Mouse (Mus musculus): ENCODE measurements around the gene Gm20425. TPM values are rescaled to one million over a fixed set of nuclear protein-coding genes. Genes with fewer than 3 reads are reported as not detected.
A peak's percentile ranks its signal among the peaks of the same experiment; 100 is the strongest.
"Not testable (repeated sequence)": the region's sequence is repeated elsewhere in the genome, so short reads cannot be mapped to it uniquely, and the experiment has no call there.

Gm20425 gene
- polyA plus RNA-seq, 1 experiment, result 1.3 TPM

GRCm38 (mm10) chr9:103163806-103164205, 66.3 kb downstream of the Gm20425 start:
- H3K4me3 ChIP-seq (ENCODE audit: low read depth, low read length), result no peak overlapping the region
- H3K27ac ChIP-seq (ENCODE audit: insufficient read depth, low read length), result no peak overlapping the region
- H3K4me1 ChIP-seq (ENCODE audit: control insufficient read depth, insufficient read depth, low read length), result peaks cover 2% of the 10 kb centered on the region
- no peaks in the 10 kb centered on the region for H3K9me3 ChIP-seq (replicated peaks; ENCODE audit: control insufficient read depth, insufficient read depth, low read length, poor library complexity, severe bottlenecking)
- no peak overlapping the region for H3K9ac ChIP-seq (ENCODE audit: low read depth, poor library complexity, severe bottlenecking)
- no peaks in the 10 kb centered on the region for H3K27me3 ChIP-seq (ENCODE audit: control insufficient read depth, insufficient read depth, low read length, poor library complexity, severe bottlenecking)
- no peak for TF ChIP-seq EP300 (IDR thresholded peaks at IDR 0.05; ENCODE audit: insufficient read depth, low read depth, low read length)
- TF ChIP-seq CTCF (IDR thresholded peaks at IDR 0.05; ENCODE audit: low read depth, low read length), result no peak
- TF ChIP-seq POLR2A (IDR thresholded peaks at IDR 0.05; ENCODE audit: insufficient read depth, low read length), result no peak
- H3K36me3 ChIP-seq (ENCODE audit: control insufficient read depth, insufficient read depth, low read length, poor library complexity, severe bottlenecking), result no peaks in the 10 kb centered on the region

- H3K36me3 ChIP-seq (ENCODE audit: control insufficient read depth, insufficient read depth, low read length, poor library complexity, severe bottlenecking); H3K27me3 ChIP-seq (ENCODE audit: control insufficient read depth, insufficient read depth, low read length, poor library complexity, severe bottlenecking); H3K9me3 ChIP-seq (replicated peaks; ENCODE audit: control insufficient read depth, insufficient read depth, low read length, poor library complexity, severe bottlenecking); H3K4me1 ChIP-seq (ENCODE audit: control insufficient read depth, insufficient read depth, low read length); H3K4me3 ChIP-seq (ENCODE audit: low read depth, low read length); H3K9ac ChIP-seq (ENCODE audit: low read depth, poor library complexity, severe bottlenecking): not testable (repeated sequence)
- 0 out of 2 replicates have a peak overlapping the region, but pooled peaks have one; percentile 33 for H3K27ac ChIP-seq (ENCODE audit: insufficient read depth, low read length)
- TF ChIP-seq EP300 (IDR thresholded peaks at IDR 0.05; ENCODE audit: insufficient read depth, low read depth, low read length), result peak; percentile 41; the same call in 1 of the 2 replicates
These were observed 74.9 kb downstream of the Gm20425 start for GRCm38 (mm10) chr9:103155158-103155557.

DNA sequence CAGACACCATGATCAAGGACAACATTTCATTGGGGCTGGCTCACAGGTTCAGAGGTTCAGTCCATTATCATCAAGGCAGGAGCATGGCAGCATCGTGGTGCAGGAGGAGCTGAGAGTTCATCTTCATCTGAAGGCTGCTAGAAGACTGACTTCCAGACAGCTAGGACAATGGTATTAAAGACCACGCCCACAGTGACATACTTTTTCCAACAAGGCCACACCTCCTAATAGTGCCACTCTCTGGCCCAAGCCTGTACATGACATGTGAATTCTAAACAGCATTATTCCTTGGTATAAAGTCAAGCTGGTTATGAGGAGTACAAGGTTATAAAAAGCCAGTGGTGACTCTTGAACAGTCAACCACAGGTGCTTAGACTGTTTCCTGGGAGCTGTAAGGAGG, 75.5 kb downstream of the Gm20425 start:
- Histone ChIP-seq H3K9ac (ENCODE audit: low read depth, poor library complexity, severe bottlenecking) (no peak overlapping the region), H3K9me3 (replicated peaks; ENCODE audit: control insufficient read depth, insufficient read depth, low read length, poor library complexity, severe bottlenecking) (no peaks in the 10 kb centered on the region), H3K36me3 (ENCODE audit: control insufficient read depth, insufficient read depth, low read length, poor library complexity, severe bottlenecking) (no peaks in the 10 kb centered on the region), H3K27ac (ENCODE audit: insufficient read depth, low read length) (no peak overlapping the region), H3K4me3 (ENCODE audit: low read depth, low read length) (no peak overlapping the region), H3K4me1 (ENCODE audit: control insufficient read depth, insufficient read depth, low read length) (peaks cover 5% of the 10 kb centered on the region), H3K27me3 (ENCODE audit: control insufficient read depth, insufficient read depth, low read length, poor library complexity, severe bottlenecking) (no peaks in the 10 kb centered on the region)
- TF ChIP-seq POLR2A (IDR thresholded peaks at IDR 0.05; ENCODE audit: insufficient read depth, low read length) (no peak), CTCF (IDR thresholded peaks at IDR 0.05; ENCODE audit: low read depth, low read length) (no peak), EP300 (IDR thresholded peaks at IDR 0.05; ENCODE audit: insufficient read depth, low read depth, low read length) (no peak)

- TF ChIP-seq EP300 (IDR thresholded peaks at IDR 0.05; ENCODE audit: insufficient read depth, low read depth, low read length), result no peak
- no peak for TF ChIP-seq CTCF (IDR thresholded peaks at IDR 0.05; ENCODE audit: low read depth, low read length)
- TF ChIP-seq POLR2A (IDR thresholded peaks at IDR 0.05; ENCODE audit: insufficient read depth, low read length), result no peak
- Histone ChIP-seq H3K36me3 (ENCODE audit: control insufficient read depth, insufficient read depth, low read length, poor library complexity, severe bottlenecking) (no peaks in the 10 kb centered on the region), H3K27ac (ENCODE audit: insufficient read depth, low read length) (no peak overlapping the region), H3K27me3 (ENCODE audit: control insufficient read depth, insufficient read depth, low read length, poor library complexity, severe bottlenecking) (no peaks in the 10 kb centered on the region), H3K9ac (ENCODE audit: low read depth, poor library complexity, severe bottlenecking) (no peak overlapping the region), H3K4me3 (ENCODE audit: low read depth, low read length) (no peak overlapping the region), H3K4me1 (ENCODE audit: control insufficient read depth, insufficient read depth, low read length) (peaks cover 5% of the 10 kb centered on the region), H3K9me3 (replicated peaks; ENCODE audit: control insufficient read depth, insufficient read depth, low read length, poor library complexity, severe bottlenecking) (no peaks in the 10 kb centered on the region)
These were observed 76.8 kb downstream of the Gm20425 start for GRCm38 (mm10) chr9:103153286-103153685.

DNA sequence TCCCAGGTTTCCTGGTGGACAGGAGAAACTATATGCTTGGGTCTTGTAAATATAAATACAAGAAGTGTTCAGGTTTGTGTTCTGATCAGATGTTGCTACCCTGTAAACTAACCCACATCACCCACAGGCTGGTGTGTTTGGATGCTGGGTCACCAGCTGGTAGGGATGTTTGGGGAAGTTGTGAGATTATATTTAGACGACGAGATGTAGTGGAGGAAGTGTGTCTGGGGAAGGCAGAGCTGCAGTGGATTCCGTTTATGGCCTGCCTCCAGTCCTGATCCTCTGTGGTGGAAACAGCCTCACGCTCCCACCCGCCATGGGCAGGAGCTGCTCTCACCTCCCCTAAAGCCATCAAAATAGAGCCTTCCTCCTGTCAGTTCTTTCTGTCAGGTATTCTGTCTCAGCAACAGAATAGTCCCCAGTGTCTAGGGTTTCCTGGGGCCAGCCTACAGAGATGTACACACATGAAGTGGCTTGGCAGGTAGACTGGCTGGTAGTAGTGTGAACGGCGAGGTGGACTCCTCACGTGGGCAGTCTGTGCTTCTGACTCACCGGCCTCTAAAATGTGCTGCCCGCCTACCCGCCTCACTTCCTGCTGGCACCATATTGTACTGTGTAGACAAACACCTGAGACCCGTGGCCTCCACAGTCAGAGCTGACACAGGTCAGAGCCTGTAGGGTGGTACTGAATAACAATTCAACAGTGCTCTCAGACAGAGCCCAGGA, 80.9 kb downstream of the Gm20425 start:
- Histone ChIP-seq H3K9me3 (replicated peaks; ENCODE audit: control insufficient read depth, insufficient read depth, low read length, poor library complexity, severe bottlenecking) (no peaks in the 10 kb centered on the region), H3K27ac (ENCODE audit: insufficient read depth, low read length) (no peak overlapping the region), H3K4me3 (ENCODE audit: low read depth, low read length) (no peak overlapping the region), H3K9ac (ENCODE audit: low read depth, poor library complexity, severe bottlenecking) (no peak overlapping the region), H3K27me3 (ENCODE audit: control insufficient read depth, insufficient read depth, low read length, poor library complexity, severe bottlenecking) (no peaks in the 10 kb centered on the region), H3K36me3 (ENCODE audit: control insufficient read depth, insufficient read depth, low read length, poor library complexity, severe bottlenecking) (no peaks in the 10 kb centered on the region), H3K4me1 (ENCODE audit: control insufficient read depth, insufficient read depth, low read length) (peaks cover 14% of the 10 kb centered on the region)
- no peak for TF ChIP-seq CTCF (IDR thresholded peaks at IDR 0.05; ENCODE audit: low read depth, low read length)
- no peak for TF ChIP-seq EP300 (IDR thresholded peaks at IDR 0.05; ENCODE audit: insufficient read depth, low read depth, low read length)

- Histone ChIP-seq H3K4me1 (ENCODE audit: control insufficient read depth, insufficient read depth, low read length) (peaks cover 13% of the 10 kb centered on the region), H3K4me3 (ENCODE audit: low read depth, low read length) (no peak overlapping the region), H3K9ac (ENCODE audit: low read depth, poor library complexity, severe bottlenecking) (no peak overlapping the region), H3K9me3 (replicated peaks; ENCODE audit: control insufficient read depth, insufficient read depth, low read length, poor library complexity, severe bottlenecking) (no peaks in the 10 kb centered on the region), H3K27ac (ENCODE audit: insufficient read depth, low read length) (0 out of 2 replicates have a peak overlapping the region, but pooled peaks have one; percentile 22), H3K36me3 (ENCODE audit: control insufficient read depth, insufficient read depth, low read length, poor library complexity, severe bottlenecking) (no peaks in the 10 kb centered on the region), H3K27me3 (ENCODE audit: control insufficient read depth, insufficient read depth, low read length, poor library complexity, severe bottlenecking) (no peaks in the 10 kb centered on the region)
- TF ChIP-seq EP300 (IDR thresholded peaks at IDR 0.05; ENCODE audit: insufficient read depth, low read depth, low read length) (no peak), POLR2A (IDR thresholded peaks at IDR 0.05; ENCODE audit: insufficient read depth, low read length) (no peak), CTCF (IDR thresholded peaks at IDR 0.05; ENCODE audit: low read depth, low read length) (no peak)
These were observed 83.0 kb downstream of the Gm20425 start for GRCm38 (mm10) chr9:103147103-103147502.

Data from ES-Bruce4 (cell line).